Mouse (Mus musculus) kidney, adult 2 months (tissue): Measurements from ENCODE around the gene Vav3. TPM values are rescaled to one million over a fixed set of nuclear protein-coding genes. Genes with fewer than 3 reads are reported as not detected.

ENCODE experiments used
- DNase-seq: peaks from one replicate; pipeline ENCODE4 v3.0.0; 2021
- H3K27ac ChIP-seq: fragments of 200-500 bp; 2 replicates; pipeline ENCODE4 v1.5.1; 2012; ENCODE audit warnings: low read depth, low read length, control low read depth, inconsistent platforms; ENCODE audit not compliant: insufficient read depth
- H3K27me3 ChIP-seq: fragments of 200-500 bp; replicated peaks from 2 replicates; pipeline ENCODE4 v1.6.1; 2012; ENCODE audit warnings: mild to moderate bottlenecking, moderate library complexity, low read length, inconsistent platforms; ENCODE audit not compliant: control insufficient read depth, insufficient read depth
- H3K36me3 ChIP-seq: fragments of 200-500 bp; 2 replicates; pipeline ENCODE4 v1.6.1; 2012; ENCODE audit warnings: mild to moderate bottlenecking, moderate library complexity, low read length, inconsistent platforms; ENCODE audit not compliant: control insufficient read depth, insufficient read depth
- H3K4me1 ChIP-seq: fragments of 200-500 bp; 2 replicates; pipeline ENCODE4 v1.6.1; 2011; ENCODE audit warnings: low read length; ENCODE audit not compliant: control insufficient read depth, insufficient read depth
- H3K4me3 ChIP-seq: fragments of 200-500 bp; 2 replicates; pipeline ENCODE4 v1.5.1; 2011; ENCODE audit warnings: mild to moderate bottlenecking, low read depth, low read length, control low read depth; ENCODE audit not compliant: insufficient read depth
- CTCF ChIP-seq: fragments of 200-500 bp; conservative IDR thresholded peaks from 2 replicates; pipeline ENCODE4 v1.5.1; 2011; ENCODE audit warnings: low read depth, mild to moderate bottlenecking, control low read depth, low read length, moderate library complexity, mixed read lengths; ENCODE audit not compliant: insufficient read depth, insufficient read length
- POLR2A ChIP-seq: fragments of 200-500 bp; IDR thresholded peaks from one replicate; pipeline ENCODE4 v1.6.1; 2011; ENCODE audit warnings: low read depth, low read length, control low read depth
- WGBS: fragments of 180-500 bp; shearing (Covaris S2); methylation state at CpG from one replicate; pipeline ENCODE4 v1.1.7; 2018; 5-methylcytosine and 5-hydroxymethylcytosine counted together
- polyA plus RNA-seq: library from polyadenylated mRNA; depleted of rRNA; stranded (reverse); fragments of >200 nt; gene quantifications from 2 replicates; pipeline ENCODE4 v1.2.3, GENCODE M21; 2012

Vav3 gene
- polyA plus RNA-seq, 1 experiment = 6.8 TPM

GRCm38 (mm10) chr3:109332755-109333154, 7.7 kb upstream of the Vav3 start:
- H3K27me3 ChIP-seq = no peaks in the 10 kb centered on the region
- no peak overlapping the region for H3K4me3 ChIP-seq
- no peak for DNase-seq
- TF ChIP-seq CTCF (no peak), POLR2A (no peak)
- WGBS = 65% methylated on average over 5 of the region's 5 CpGs
- no peaks in the 10 kb centered on the region for H3K4me1 ChIP-seq
- H3K36me3 ChIP-seq = no peaks in the 10 kb centered on the region
- H3K27ac ChIP-seq = no peak overlapping the region

- Histone ChIP-seq H3K27ac (no peak overlapping the region), H3K4me3 (no peak overlapping the region), H3K27me3 (no peaks in the 10 kb centered on the region), H3K36me3 (no peaks in the 10 kb centered on the region), H3K4me1 (no peaks in the 10 kb centered on the region)
- WGBS = 71% methylated on average over 1 of the region's 1 CpGs
- no peak for DNase-seq
- TF ChIP-seq CTCF (no peak), POLR2A (no peak)
Measured at GRCm38 (mm10) chr3:109335470-109335869, 5.0 kb upstream of the Vav3 start.

GRCm38 (mm10) chr3:109339290-109339689, 1.2 kb upstream of the Vav3 start:
- H3K27me3 ChIP-seq = no peaks in the 10 kb centered on the region
- DNase-seq = peak; percentile 30
- TF ChIP-seq CTCF (no peak), POLR2A (no peak)
- no peaks in the 10 kb centered on the region for H3K4me1 ChIP-seq
- no peak overlapping the region for H3K4me3 ChIP-seq
- H3K36me3 ChIP-seq = no peaks in the 10 kb centered on the region
- H3K27ac ChIP-seq = no peak overlapping the region
- WGBS = 58% methylated on average over 9 of the region's 9 CpGs

DNA sequence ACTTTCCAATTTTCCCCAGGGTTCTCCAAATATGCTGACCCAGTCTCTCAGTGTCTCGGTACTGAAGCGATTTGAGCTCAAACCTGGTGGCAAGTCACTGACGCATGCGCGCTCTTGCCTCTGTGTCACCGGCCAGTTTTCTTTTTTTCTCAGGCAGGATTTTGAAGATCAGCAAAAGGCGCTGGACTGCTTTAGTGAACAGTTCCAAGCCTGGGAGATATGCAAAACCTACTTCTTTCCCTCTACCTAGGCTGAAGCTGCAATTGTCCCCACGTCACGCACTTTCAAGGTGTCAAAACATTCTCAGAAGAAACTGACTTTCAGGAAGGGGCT, 546 bp upstream of the Vav3 start:
- no peaks in the 10 kb centered on the region for H3K4me1 ChIP-seq
- peak overlapping the region; percentile 69 for H3K4me3 ChIP-seq
- no peaks in the 10 kb centered on the region for H3K27me3 ChIP-seq
- peak; percentile 71 for DNase-seq
- no peak for TF ChIP-seq CTCF
- WGBS = 2% methylated on average over 9 of the region's 9 CpGs
- H3K27ac ChIP-seq = peak overlapping the region; percentile 15; the same call in 1 of the 2 replicates
- no peaks in the 10 kb centered on the region for H3K36me3 ChIP-seq

DNA sequence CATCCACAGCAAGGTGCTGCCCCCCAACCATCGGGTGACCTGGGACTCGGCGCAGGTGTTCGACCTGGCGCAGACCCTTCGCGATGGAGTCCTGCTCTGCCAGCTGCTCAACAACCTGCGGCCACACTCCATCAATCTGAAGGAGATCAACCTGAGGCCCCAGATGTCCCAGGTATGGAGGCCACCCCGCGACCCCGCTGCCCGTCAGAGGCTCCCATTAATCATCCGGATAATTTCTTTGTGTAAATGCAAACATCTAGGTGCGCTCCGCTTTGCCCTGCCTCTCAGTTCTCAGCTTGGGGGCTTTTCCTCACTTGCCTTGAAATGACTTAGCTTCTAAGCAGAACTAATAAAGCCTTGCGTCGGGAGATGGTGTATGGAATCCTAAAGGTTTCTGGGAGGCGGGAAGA, 623 bp downstream of the Vav3 start:
- Histone ChIP-seq H3K36me3 (no peaks in the 10 kb centered on the region), H3K4me3 (peak overlapping the region; percentile 69), H3K4me1 (no peaks in the 10 kb centered on the region), H3K27me3 (no peaks in the 10 kb centered on the region), H3K27ac (peak overlapping the region; percentile 41; the same call in 1 of the 2 replicates)
- 2% methylated on average over 18 of the region's 18 CpGs for WGBS
- TF ChIP-seq POLR2A = no peak
- no peak for TF ChIP-seq CTCF
- DNase-seq = no peak

GRCm38 (mm10) chr3:109341631-109342030, 1.2 kb downstream of the Vav3 start:
- TF ChIP-seq CTCF = no peak
- no peak for TF ChIP-seq POLR2A
- DNase-seq = peak; percentile 54
- H3K36me3 ChIP-seq = no peaks in the 10 kb centered on the region
- no peaks in the 10 kb centered on the region for H3K4me1 ChIP-seq
- H3K27me3 ChIP-seq = no peaks in the 10 kb centered on the region
- 9% methylated on average over 8 of the region's 8 CpGs for WGBS
- no peak overlapping the region; the same call in 1 of the 2 replicates for H3K27ac ChIP-seq
- peak overlapping the region; percentile 69 for H3K4me3 ChIP-seq

- peak; percentile 71 for DNase-seq
- TF ChIP-seq POLR2A = no peak
- no peak for TF ChIP-seq CTCF
- 72% methylated on average over 4 of the region's 4 CpGs for whole genome bisulfite sequencing
- Histone ChIP-seq H3K36me3 (no peaks in the 10 kb centered on the region), H3K27ac (peak overlapping the region; percentile 64), H3K4me1 (0 out of 2 replicates have a peak, but pooled peaks cover 3% of the 10 kb centered on the region), H3K4me3 (no peak overlapping the region), H3K27me3 (no peaks in the 10 kb centered on the region)
Measured at GRCm38 (mm10) chr3:109351956-109352684, 11.7 kb downstream of the Vav3 start.

DNA sequence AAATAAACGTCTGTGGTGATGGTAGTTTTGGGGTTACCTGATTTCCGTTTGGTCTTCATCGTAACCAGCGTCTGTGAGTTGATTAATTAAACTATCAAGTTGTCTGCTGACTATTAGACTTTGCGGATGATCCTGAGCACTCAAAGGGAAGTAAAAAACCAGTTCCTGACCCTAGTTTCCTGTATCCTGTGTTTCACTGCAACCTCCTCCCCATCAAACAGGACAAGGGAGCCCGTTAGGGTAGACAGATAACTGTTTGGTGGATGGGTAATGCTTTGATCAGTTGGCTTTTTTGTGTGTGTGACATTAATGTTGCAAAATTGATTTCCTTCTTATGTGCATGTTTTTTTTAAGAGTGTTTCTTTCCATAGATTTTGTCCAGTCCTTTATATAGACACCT, 12.2 kb downstream of the Vav3 start:
- peak overlapping the region; percentile 38 for H3K27ac ChIP-seq
- WGBS = 63% methylated on average over 6 of the region's 6 CpGs
- no peaks in the 10 kb centered on the region for H3K36me3 ChIP-seq

More for the DNA sequence above, 12.2 kb downstream of the Vav3 start:
- peak; percentile 37 for DNase-seq
- TF ChIP-seq CTCF (no peak), POLR2A (no peak)
- 0 out of 2 replicates have a peak, but pooled peaks cover 3% of the 10 kb centered on the region for H3K4me1 ChIP-seq
- H3K27me3 ChIP-seq = no peaks in the 10 kb centered on the region
- no peak overlapping the region for H3K4me3 ChIP-seq
